ENCODE assay signal across 8 mouse cellular contexts in the genomic region with DNA sequence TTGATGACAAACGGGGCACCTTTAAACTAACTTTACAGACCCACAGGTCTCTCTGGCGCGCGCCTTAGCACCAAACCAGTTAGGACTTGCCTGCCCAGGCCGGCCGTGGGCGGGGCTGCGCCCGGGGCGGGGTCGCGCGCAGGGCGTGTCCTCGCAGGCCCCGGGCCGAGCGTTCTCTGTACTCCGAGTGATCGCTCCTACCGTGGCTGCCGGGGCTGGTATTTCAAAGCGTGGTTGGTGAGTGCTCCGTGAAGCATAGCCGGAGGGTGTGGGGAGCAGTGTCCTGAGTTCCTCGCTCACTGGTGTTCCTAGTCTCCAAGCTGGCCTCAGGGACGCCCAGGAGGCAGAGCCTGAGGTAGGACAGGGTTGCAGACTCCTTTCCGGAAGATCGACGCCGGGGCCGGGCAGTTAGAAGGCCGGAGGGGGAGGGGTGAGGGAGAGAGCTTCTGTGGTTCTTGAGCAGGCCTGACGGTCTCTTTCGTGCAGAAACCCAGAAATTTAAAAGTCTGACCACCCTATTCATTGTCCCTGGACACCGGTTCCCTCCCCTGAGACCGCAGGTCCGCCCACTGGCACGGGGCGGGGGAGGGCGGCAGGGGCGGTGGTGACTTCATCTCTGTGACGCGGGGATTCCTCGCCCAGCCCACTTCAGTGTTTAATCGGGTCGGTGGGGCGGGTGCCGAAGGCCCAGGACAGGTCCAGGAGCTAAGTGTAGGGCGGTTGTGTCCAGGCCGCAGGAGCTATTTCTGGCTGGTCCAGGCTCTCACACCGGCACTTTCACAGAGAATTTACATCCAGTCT. TPM values are rescaled to one million over a fixed set of nuclear protein-coding genes. Genes with fewer than 3 reads are reported as not detected.
DNase-seq lines count a peak whose midpoint lies in the region; ATAC-seq and TF ChIP-seq lines count a peak whose summit lies in the region.

Cd151 (plus strand) TSS at position 163 of the 801 bp plus-strand sequence.

- no peak for TF ChIP-seq CTCF in cerebellum, adult 2 months (IDR thresholded peaks at IDR 0.05; ENCODE audit: borderline replicate concordance, insufficient read depth, low read depth, low read length)

- no peak within 1 kb of the TSS; the same call in 1 of the 2 replicates for H3K27ac ChIP-seq in cerebellum, adult 2 months (ENCODE audit: insufficient read depth, low read length)
- peak within 1 kb of the TSS; percentile 95 for H3K27ac ChIP-seq in hindbrain, embryonic 13.5 days

- ATAC-seq in hindbrain, embryonic 13.5 days (ENCODE audit: low FRiP score): peak; percentile 55

- peaks cover 29% of the 10 kb centered on the region for H3K36me3 ChIP-seq in hindbrain, embryonic 13.5 days

- WGBS in cerebellum, adult 2 months: 3% methylated on average over 52 of the region's 52 CpGs
- under 1% methylated on average over 52 of the region's 52 CpGs for WGBS in hindbrain, embryonic 13.5 days

- peak within 1 kb of the TSS; percentile 88 for H3K4me3 ChIP-seq in cerebellum, adult 2 months (replicated peaks; ENCODE audit: insufficient read depth, low read depth, low read length)
- peak within 1 kb of the TSS; percentile 63 for H3K4me3 ChIP-seq in hindbrain, embryonic 13.5 days

- H3K27me3 ChIP-seq in cerebellum, adult 2 months (ENCODE audit: control insufficient read depth, insufficient read depth, low read length): no peaks in the 10 kb centered on the region
- H3K27me3 ChIP-seq in hindbrain, embryonic 13.5 days: peaks cover 48% of the 10 kb centered on the region

- H3K9ac ChIP-seq in hindbrain, embryonic 13.5 days: peak within 1 kb of the TSS; percentile 85

- peak; percentile 34; the same call in 1 of the 2 replicates for TF ChIP-seq POLR2A in cerebellum, adult 2 months (IDR thresholded peaks at IDR 0.05; ENCODE audit: borderline replicate concordance, insufficient read depth, low read length)

- peak within 1 kb of the TSS; percentile 72 for H3K4me2 ChIP-seq in hindbrain, embryonic 13.5 days

- H3K4me1 ChIP-seq in cerebellum, adult 2 months (ENCODE audit: control insufficient read depth, insufficient read depth, low read length): peaks cover 23% of the 10 kb centered on the region
- peaks cover 57% of the 10 kb centered on the region for H3K4me1 ChIP-seq in hindbrain, embryonic 13.5 days (replicated peaks)

- H3K9me3 ChIP-seq in hindbrain, embryonic 13.5 days: no peaks in the 10 kb centered on the region

- DNase-seq in NIH3T3 (ENCODE audit: low read depth): peak; percentile 94
- peak; percentile 73 to 74 for DNase-seq in cerebellum, adult 2 months
- DNase-seq in frontal cortex, adult 2 months (ENCODE audit: extremely low spot score in 1 of 2, low spot score in 1 of 2): peak in 1 of 2 experiments; percentile 72
- peak; percentile 61 to 62 for DNase-seq in layer of hippocampus, postnatal 36 days
- DNase-seq in lung, postnatal 4 days: peak; percentile 93 to 96
- DNase-seq in right cerebral cortex, postnatal 14 days: peak; percentile 60
- peak; percentile 88 to 90 for DNase-seq in urinary bladder, postnatal 4 days (ENCODE audit: low spot score in 2 of 2)

RNA-seq across cellular contexts. Expression of gene Cd151, which starts in this region (rescaled TPM):
- polyA plus RNA-seq in cerebellum, adult 2 months (2012; rRNA removed): 68.7 and 73.9 TPM in 2 replicates
- 61.0 and 61.7 TPM in 2 replicates for polyA plus RNA-seq in frontal cortex, adult 2 months (2012; rRNA removed)
- polyA plus RNA-seq in hindbrain, embryonic 13.5 days (2015; fragmentation: Nextera tagmentation; extraction: Ambion mirVana): 18.4 and 19.3 TPM in 2 replicates
- 10 to 100 TPM; 21.4 to 21.5 TPM for total RNA-seq in layer of hippocampus, postnatal 36 days (2021)
